31 mouse cellular contexts compared by ENCODE assay signal in the genomic region with DNA sequence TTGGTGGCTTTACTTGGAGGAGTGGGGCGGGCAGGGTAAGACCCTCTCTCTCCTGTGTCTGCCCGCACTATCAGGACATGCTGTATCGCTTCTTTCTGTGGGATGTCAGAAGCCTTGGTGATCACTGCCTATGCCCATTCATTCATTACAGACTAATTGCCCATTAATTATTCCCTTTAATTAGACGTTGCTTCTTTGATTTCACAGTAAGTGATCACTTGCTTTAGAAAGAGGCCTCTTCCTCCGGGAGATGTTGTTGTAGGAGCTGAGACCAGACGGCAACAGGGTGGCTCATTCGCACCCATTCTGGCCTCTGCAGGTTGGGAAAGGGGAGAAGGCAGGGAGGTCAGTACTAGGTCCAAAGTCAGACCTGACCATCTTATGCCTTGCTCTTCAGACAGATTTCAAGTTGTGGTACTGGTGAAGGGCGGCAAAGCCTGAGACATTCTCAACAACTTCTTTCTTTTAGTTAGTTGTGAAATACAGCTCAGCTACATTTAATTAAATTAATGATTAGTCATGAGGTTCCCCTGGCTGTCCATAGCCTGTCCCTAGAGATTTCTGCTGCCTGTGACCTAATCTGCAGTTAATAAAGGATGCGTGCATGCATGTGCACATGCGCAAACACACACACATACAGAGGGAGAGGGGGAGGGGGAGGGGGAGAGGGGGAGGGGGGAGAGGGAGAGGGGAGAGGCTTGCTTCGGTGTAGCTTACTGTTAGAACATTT. TPM values are rescaled to one million over a fixed set of nuclear protein-coding genes. Genes with fewer than 3 reads are reported as not detected.
A peak's percentile ranks its signal among the peaks of the same experiment; 100 is the strongest.
DNase-seq lines count a peak whose midpoint lies in the region; ATAC-seq lines count a peak whose summit lies in the region.
"Had no signal": no experiment of that assay in that cellular context is flagged by ENCODE, and none has a peak within 500 bp of the region (broad histone marks: within the 10 kb centered on the region; RNA-seq: fewer than 3 reads in every experiment).

No protein-coding gene starts in this region.

- peak; percentile 37; the same call in 1 of the 2 replicates for ATAC-seq in forebrain, embryonic 12.5 days (ENCODE audit: low FRiP score)
- no peak; the same call in 1 of the 2 replicates for ATAC-seq in forebrain, embryonic 11.5 days (replicated peaks; ENCODE audit: low FRiP score)
- no peak for ATAC-seq in hindbrain, embryonic 13.5 days (ENCODE audit: low FRiP score)
- no peak for ATAC-seq in hindbrain, embryonic 16.5 days
- ATAC-seq: intestine, embryonic 16.5 days had no signal

- peaks cover 63% of the 10 kb centered on the region for H3K4me1 ChIP-seq in forebrain, embryonic 12.5 days
- peaks cover 34% of the 10 kb centered on the region for H3K4me1 ChIP-seq in forebrain, embryonic 11.5 days (replicated peaks; ENCODE audit: control insufficient read depth, insufficient read depth, low read length)
- H3K4me1 ChIP-seq in hindbrain, embryonic 13.5 days (replicated peaks), result peaks cover 70% of the 10 kb centered on the region
- H3K4me1 ChIP-seq in hindbrain, embryonic 16.5 days (ENCODE audit: control insufficient read depth, insufficient read depth, low read depth, low read length), result peaks cover 33% of the 10 kb centered on the region

- no peak overlapping the region for H3K9ac ChIP-seq in forebrain, embryonic 12.5 days
- H3K9ac ChIP-seq in forebrain, embryonic 11.5 days (ENCODE audit: low read length), result no peak overlapping the region
- H3K9ac ChIP-seq in hindbrain, embryonic 13.5 days, result no peak overlapping the region
- H3K9ac ChIP-seq in hindbrain, embryonic 16.5 days (ENCODE audit: low read depth, low read length), result no peak overlapping the region
- H3K9ac ChIP-seq: embryonic facial prominence, embryonic 15.5 days; heart, embryonic 15.5 days; limb, embryonic 12.5 days; liver, embryonic 15.5 days; lung, embryonic 14.5 days; neural tube, embryonic 15.5 days had no signal

- H3K27ac ChIP-seq in forebrain, embryonic 12.5 days, result no peak overlapping the region
- no peak overlapping the region for H3K27ac ChIP-seq in forebrain, embryonic 11.5 days (ENCODE audit: low read depth, low read length)
- 0 out of 2 replicates have a peak overlapping the region, but pooled peaks have one; percentile 8 for H3K27ac ChIP-seq in hindbrain, embryonic 13.5 days
- no peak overlapping the region for H3K27ac ChIP-seq in hindbrain, embryonic 16.5 days (ENCODE audit: low read depth, low read length)
- H3K27ac ChIP-seq: embryonic facial prominence, embryonic 15.5 days; heart, embryonic 10.5 days; heart, embryonic 15.5 days; limb, embryonic 12.5 days; liver, embryonic 15.5 days; neural tube, embryonic 15.5 days; stomach, postnatal 0 days had no signal

- DNase-seq in forebrain, embryonic 11.5 days (ENCODE audit: low spot score), result no peak
- DNase-seq in MN1 (ENCODE audit: low spot score), result peak; percentile 91
- peak; percentile 58 for DNase-seq in retina, embryonic 14.5 days (ENCODE audit: low spot score)
- no peak for DNase-seq in spleen, adult 18-20 months
- DNase-seq: adrenal gland, postnatal 25 days; cerebellum, adult 8-10 months; cerebellum, postnatal 25 days; gastrocnemius, postnatal 25 days; heart, adult 11 months; heart, postnatal 36 days; kidney, adult 9 months; kidney, postnatal 14 days; layer of hippocampus, adult 9-11 months; lung, embryonic 14.5 days; lung, postnatal 14 days; right cerebral cortex, adult 18-20 months; thymus, adult 18-20 months; thymus, postnatal 25 days had no signal

- no peaks in the 10 kb centered on the region for H3K9me3 ChIP-seq in forebrain, embryonic 12.5 days
- no peaks in the 10 kb centered on the region for H3K9me3 ChIP-seq in forebrain, embryonic 11.5 days (ENCODE audit: control insufficient read depth, low read length)
- no peaks in the 10 kb centered on the region for H3K9me3 ChIP-seq in hindbrain, embryonic 13.5 days
- no peaks in the 10 kb centered on the region for H3K9me3 ChIP-seq in hindbrain, embryonic 16.5 days (ENCODE audit: control insufficient read depth, low read length)
- H3K9me3 ChIP-seq: embryonic facial prominence, embryonic 10.5 days; embryonic facial prominence, embryonic 15.5 days; G1E; heart, embryonic 10.5 days; heart, embryonic 15.5 days; limb, embryonic 12.5 days; liver, embryonic 15.5 days; neural tube, embryonic 15.5 days had no signal

- 45% methylated on average over 10 of the region's 11 CpGs for WGBS in forebrain, embryonic 12.5 days
- 49% methylated on average over 10 of the region's 11 CpGs for WGBS in forebrain, embryonic 11.5 days
- 44% methylated on average over 10 of the region's 11 CpGs for WGBS in hindbrain, embryonic 13.5 days
- WGBS in hindbrain, embryonic 16.5 days, result 53% methylated on average over 11 of the region's 11 CpGs

- H3K4me2 ChIP-seq in forebrain, embryonic 12.5 days, result no peak overlapping the region
- H3K4me2 ChIP-seq in forebrain, embryonic 11.5 days (ENCODE audit: low read depth, low read length, severe bottlenecking), result no peak overlapping the region
- no peak overlapping the region for H3K4me2 ChIP-seq in hindbrain, embryonic 13.5 days
- H3K4me2 ChIP-seq in hindbrain, embryonic 16.5 days (ENCODE audit: low read length), result no peak overlapping the region
- H3K4me2 ChIP-seq: embryonic facial prominence, embryonic 15.5 days; heart, embryonic 15.5 days; limb, embryonic 12.5 days; liver, embryonic 15.5 days; lung, embryonic 14.5 days; neural tube, embryonic 15.5 days had no signal

- no peak overlapping the region for H3K4me3 ChIP-seq in forebrain, embryonic 12.5 days (replicated peaks)
- no peak overlapping the region for H3K4me3 ChIP-seq in forebrain, embryonic 11.5 days (ENCODE audit: low read depth, low read length)
- H3K4me3 ChIP-seq in hindbrain, embryonic 13.5 days, result no peak overlapping the region
- H3K4me3 ChIP-seq in hindbrain, embryonic 16.5 days (ENCODE audit: low read length), result no peak overlapping the region
- H3K4me3 ChIP-seq: embryonic facial prominence, embryonic 10.5 days; embryonic facial prominence, embryonic 15.5 days; heart, embryonic 10.5 days; heart, embryonic 15.5 days; limb, embryonic 12.5 days; liver, embryonic 15.5 days; neural tube, embryonic 15.5 days had no signal

- no peaks in the 10 kb centered on the region for H3K36me3 ChIP-seq in forebrain, embryonic 12.5 days (replicated peaks)
- H3K36me3 ChIP-seq in forebrain, embryonic 11.5 days (ENCODE audit: control insufficient read depth, insufficient read depth, low read length), result no peaks in the 10 kb centered on the region
- no peaks in the 10 kb centered on the region for H3K36me3 ChIP-seq in hindbrain, embryonic 13.5 days
- no peaks in the 10 kb centered on the region for H3K36me3 ChIP-seq in hindbrain, embryonic 16.5 days (ENCODE audit: control insufficient read depth, insufficient read depth, low read length)
- H3K36me3 ChIP-seq: embryonic facial prominence, embryonic 10.5 days; embryonic facial prominence, embryonic 15.5 days; G1E; heart, embryonic 10.5 days; heart, embryonic 15.5 days; limb, embryonic 12.5 days; liver, embryonic 15.5 days; neural tube, embryonic 15.5 days had no signal

- peaks cover 27% of the 10 kb centered on the region for H3K27me3 ChIP-seq in forebrain, embryonic 12.5 days
- no peaks in the 10 kb centered on the region; the same call in 1 of the 2 replicates for H3K27me3 ChIP-seq in forebrain, embryonic 11.5 days (ENCODE audit: control insufficient read depth, insufficient read depth, low read length)
- no peaks in the 10 kb centered on the region for H3K27me3 ChIP-seq in hindbrain, embryonic 13.5 days
- no peaks in the 10 kb centered on the region for H3K27me3 ChIP-seq in hindbrain, embryonic 16.5 days (replicated peaks; ENCODE audit: control insufficient read depth, insufficient read depth, low read length)
- H3K27me3 ChIP-seq: embryonic facial prominence, embryonic 15.5 days; heart, embryonic 15.5 days; neural tube, embryonic 15.5 days had no signal

RNA-seq across cellular contexts. Expression of a gene that starts 44.2 kb away (rescaled TPM):
- 20.3 and 20.6 TPM in 2 replicates for polyA plus RNA-seq in forebrain, embryonic 12.5 days (2016; fragmentation: Nextera tagmentation; extraction: Ambion mirVana)
- 16.2 and 18.8 TPM in 2 replicates for polyA plus RNA-seq in forebrain, embryonic 11.5 days (2014; fragmentation: Nextera tagmentation; extraction: Ambion mirVana)
- 20.4 and 20.7 TPM in 2 replicates for polyA plus RNA-seq in hindbrain, embryonic 13.5 days (2015; fragmentation: Nextera tagmentation; extraction: Ambion mirVana)
- 15.0 TPM in 2 replicates for polyA plus RNA-seq in hindbrain, embryonic 16.5 days (2015; fragmentation: Nextera tagmentation; extraction: Ambion mirVana)

Comparison
In these comparisons a context has a peak if more than half of its experiments do, and no peak if none do; other contexts are left out.
1. DNase-seq: peak in MN1 (single experiment) and retina, embryonic 14.5 days (single experiment); none in forebrain, embryonic 11.5 days (single experiment) and spleen, adult 18-20 months (0 of 2).